Mouse (Mus musculus): Measurements from ENCODE around the gene Adam15. TPM values are rescaled to one million over a fixed set of nuclear protein-coding genes. Genes with fewer than 3 reads are reported as not detected.

Gene Adam15
- total and polyA plus RNA-seq, 3 experiments = 15.3 to 43.2 TPM; not detected in 1

- peaks cover 1 to 18% of the 10 kb centered on the region in 2 experiments; a peak in 3 of 4 replicates for H3K27me3 ChIP-seq (ENCODE audit: control insufficient read depth in 1 of 2, insufficient read depth in 2 of 2, low read length in 2 of 2)
- H3K79me2 ChIP-seq (ENCODE audit: control insufficient read depth, insufficient read depth, low read length, poor library complexity) = no peaks in the 10 kb centered on the region
- H3K4me3 ChIP-seq (ENCODE audit: control insufficient read depth in 1 of 2, insufficient read depth in 1 of 2, low read depth in 2 of 2, low read length in 2 of 2) = no peak overlapping the region
- no peak overlapping the region for H3K27ac ChIP-seq (ENCODE audit: control insufficient read depth, low read depth, low read length)
- H3K36me3 ChIP-seq (ENCODE audit: control insufficient read depth in 1 of 2, insufficient read depth in 2 of 2, low read length in 2 of 2) = no peaks in the 10 kb centered on the region
- DNase-seq (ENCODE audit: low read depth, low spot score) = no peak
- TF ChIP-seq ETS1 (IDR thresholded peaks at IDR 0.05; ENCODE audit: low read depth, low read length) (no peak), TCF12 (IDR thresholded peaks at IDR 0.05; ENCODE audit: low read depth, low read length) (no peak), GABPA (IDR thresholded peaks at IDR 0.05; ENCODE audit: low read depth, low read length) (no peak), USF2 (IDR thresholded peaks at IDR 0.05; ENCODE audit: borderline replicate concordance in 1 of 2, insufficient read depth in 1 of 2, low read depth in 1 of 2, low read length in 2 of 2) (no peak), E2F4 (IDR thresholded peaks at IDR 0.05; ENCODE audit: borderline replicate concordance, low read depth, low read length) (no peak), USF1 (IDR thresholded peaks at IDR 0.05; ENCODE audit: low read depth, low read length) (no peak), ZKSCAN1 (IDR thresholded peaks at IDR 0.05; ENCODE audit: low read depth, low read length) (no peak), KAT2A (conservative IDR thresholded peaks at IDR 0.05; ENCODE audit: low read depth, low read length) (no peak), ZMIZ1 (IDR thresholded peaks at IDR 0.05; ENCODE audit: low read depth, low read length) (no peak), POLR2AphosphoS2 (IDR thresholded peaks at IDR 0.05; ENCODE audit: low read length) (no peak), ZNF384 (IDR thresholded peaks at IDR 0.05; ENCODE audit: low read depth, low read length) (no peak), MAFK (IDR thresholded peaks at IDR 0.05; ENCODE audit: borderline replicate concordance, low read depth, low read length) (no peak), MYC (IDR thresholded peaks at IDR 0.05; ENCODE audit: low read depth, low read length) (no peak), NRF1 (IDR thresholded peaks at IDR 0.05; ENCODE audit: insufficient read depth, low read depth, low read length, poor library complexity, severe bottlenecking) (no peak), POLR2A (IDR thresholded peaks at IDR 0.05; ENCODE audit: control insufficient read depth in 1 of 2, insufficient read depth in 1 of 2, low read depth in 1 of 2, low read length in 2 of 2, poor library complexity in 1 of 2) (no peak), MEF2A (IDR thresholded peaks at IDR 0.05; ENCODE audit: extremely low read depth, insufficient replicate concordance, low read depth, low read length, poor library complexity, severe bottlenecking) (no peak)
- no peaks in the 10 kb centered on the region for H3K4me1 ChIP-seq (ENCODE audit: control insufficient read depth in 1 of 2, insufficient read depth in 2 of 2, low read length in 2 of 2)
- no peak overlapping the region for H3K9ac ChIP-seq (ENCODE audit: control insufficient read depth, low read depth, low read length, poor library complexity, severe bottlenecking)
- H3K9me3 ChIP-seq (replicated peaks; ENCODE audit: insufficient read depth, low read length) = no peaks in the 10 kb centered on the region
Observed at GRCm38 (mm10) chr3:89305551-89306325, 44.1 kb downstream of the Adam15 start.

- no peak for DNase-seq (ENCODE audit: low read depth, low spot score)
- peaks cover 1 to 13% of the 10 kb centered on the region in 2 experiments; a peak in 3 of 4 replicates for H3K27me3 ChIP-seq (ENCODE audit: control insufficient read depth in 1 of 2, insufficient read depth in 2 of 2, low read length in 2 of 2)
Observed at GRCm38 (mm10) chr3:89305105-89305504, 44.7 kb downstream of the Adam15 start.

More at GRCm38 (mm10) chr3:89305105-89305504, 44.7 kb downstream of the Adam15 start:
- Histone ChIP-seq H3K36me3 (ENCODE audit: control insufficient read depth in 1 of 2, insufficient read depth in 2 of 2, low read length in 2 of 2) (no peaks in the 10 kb centered on the region; a peak in 1 of 4 replicates), H3K4me1 (ENCODE audit: control insufficient read depth in 1 of 2, insufficient read depth in 2 of 2, low read length in 2 of 2) (no peaks in the 10 kb centered on the region), H3K27ac (ENCODE audit: control insufficient read depth, low read depth, low read length) (no peak overlapping the region), H3K9me3 (replicated peaks; ENCODE audit: insufficient read depth, low read length) (no peaks in the 10 kb centered on the region), H3K4me3 (ENCODE audit: control insufficient read depth in 1 of 2, insufficient read depth in 1 of 2, low read depth in 2 of 2, low read length in 2 of 2) (no peak overlapping the region), H3K9ac (ENCODE audit: control insufficient read depth, low read depth, low read length, poor library complexity, severe bottlenecking) (no peak overlapping the region), H3K79me2 (ENCODE audit: control insufficient read depth, insufficient read depth, low read length, poor library complexity) (no peaks in the 10 kb centered on the region)
- TF ChIP-seq KAT2A (conservative IDR thresholded peaks at IDR 0.05; ENCODE audit: low read depth, low read length) (no peak), E2F4 (IDR thresholded peaks at IDR 0.05; ENCODE audit: borderline replicate concordance, low read depth, low read length) (no peak), UBTF (IDR thresholded peaks at IDR 0.05; ENCODE audit: borderline replicate concordance, insufficient read depth, low read depth, low read length) (no peak), CHD2 (IDR thresholded peaks at IDR 0.05; ENCODE audit: low read length) (no peak), BHLHE40 (IDR thresholded peaks at IDR 0.05; ENCODE audit: borderline replicate concordance, low read depth, low read length) (no peak), POLR2A (IDR thresholded peaks at IDR 0.05; ENCODE audit: control insufficient read depth in 1 of 2, insufficient read depth in 1 of 2, low read depth in 1 of 2, low read length in 2 of 2, poor library complexity in 1 of 2) (no peak), USF1 (IDR thresholded peaks at IDR 0.05; ENCODE audit: low read depth, low read length) (no peak), MAZ (IDR thresholded peaks at IDR 0.05; ENCODE audit: low read depth, low read length) (no peak), GABPA (IDR thresholded peaks at IDR 0.05; ENCODE audit: low read depth, low read length) (no peak), TAL1 (IDR thresholded peaks at IDR 0.05; ENCODE audit: low read length) (no peak), RCOR1 (IDR thresholded peaks at IDR 0.05; ENCODE audit: low read depth, low read length) (no peak), SIN3A (IDR thresholded peaks at IDR 0.05; ENCODE audit: low read length) (no peak), TCF12 (IDR thresholded peaks at IDR 0.05; ENCODE audit: low read depth, low read length) (no peak), MYB (IDR thresholded peaks at IDR 0.05; ENCODE audit: low read depth, low read length) (no peak), POLR2AphosphoS2 (IDR thresholded peaks at IDR 0.05; ENCODE audit: low read length) (no peak), MEF2A (IDR thresholded peaks at IDR 0.05; ENCODE audit: extremely low read depth, insufficient replicate concordance, low read depth, low read length, poor library complexity, severe bottlenecking) (no peak), MAX (IDR thresholded peaks at IDR 0.05; ENCODE audit: low read length) (no peak), CHD1 (IDR thresholded peaks at IDR 0.05; ENCODE audit: low read depth, low read length) (no peak)

Measured in MEL (cell line).